Mouse (Mus musculus): ENCODE results near the gene Sema6c.

Gene Sema6c

DNA sequence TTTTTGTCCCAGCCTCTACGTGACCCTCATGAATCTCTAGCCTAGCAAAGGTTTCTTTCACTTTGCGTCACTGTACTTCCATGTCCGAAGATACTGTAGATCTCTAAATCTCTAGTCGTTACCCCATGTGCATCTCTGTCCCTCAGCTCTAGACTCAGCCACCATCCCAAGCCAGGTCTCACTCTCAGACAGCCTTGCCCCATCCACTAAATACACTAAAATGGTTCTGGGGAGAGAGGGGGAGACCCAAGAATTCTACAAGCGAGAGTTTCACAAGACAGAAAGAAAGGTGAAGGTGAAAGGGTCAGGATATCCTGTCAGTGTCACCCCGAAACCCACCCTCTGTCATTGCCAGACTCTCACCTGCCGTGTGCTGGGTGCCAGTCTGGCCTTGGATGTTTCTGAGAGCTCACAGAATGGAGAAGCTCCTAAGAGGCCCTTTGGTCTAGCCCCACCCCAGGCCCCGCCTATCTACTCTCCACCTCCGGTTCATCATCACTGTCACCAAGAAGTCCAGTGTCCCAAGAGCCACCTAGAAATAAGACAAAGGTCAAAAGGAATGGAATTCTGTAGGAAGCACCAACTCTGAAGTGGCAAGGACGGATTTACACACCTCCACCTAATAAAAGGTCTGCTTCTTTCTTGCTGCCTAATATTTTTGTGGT, 18.2 kb upstream of the Sema6c start, which contains the start of gene Tnfaip8l2:
Gene Tnfaip8l2 (minus strand): TSS at position 409 of the 665 bp plus-strand sequence.
- no peak for DNase-seq (ENCODE audit: extremely low read depth, low read depth, low spot score)

DNA sequence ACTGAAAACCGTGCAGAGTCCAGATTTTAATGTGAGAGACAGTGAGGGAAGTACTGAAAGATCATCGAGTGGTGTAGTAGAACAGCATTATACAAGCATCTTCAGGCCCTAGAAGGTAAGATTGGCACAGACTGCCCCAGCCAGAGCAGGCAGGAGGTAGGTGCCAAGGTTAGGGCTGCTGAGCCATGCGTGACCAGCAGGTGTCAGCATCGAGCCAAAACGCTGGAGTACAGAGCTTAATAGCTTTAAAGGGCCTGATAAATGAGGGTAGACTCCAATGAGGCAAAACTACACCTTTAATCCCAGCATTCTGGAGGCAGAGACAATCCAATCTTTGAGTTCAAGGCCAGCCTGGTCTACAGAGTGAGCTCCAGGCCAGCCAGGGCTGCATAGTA, 17.6 kb upstream of the Sema6c start:
- DNase-seq (ENCODE audit: extremely low read depth, low read depth, low spot score) = no peak

DNA sequence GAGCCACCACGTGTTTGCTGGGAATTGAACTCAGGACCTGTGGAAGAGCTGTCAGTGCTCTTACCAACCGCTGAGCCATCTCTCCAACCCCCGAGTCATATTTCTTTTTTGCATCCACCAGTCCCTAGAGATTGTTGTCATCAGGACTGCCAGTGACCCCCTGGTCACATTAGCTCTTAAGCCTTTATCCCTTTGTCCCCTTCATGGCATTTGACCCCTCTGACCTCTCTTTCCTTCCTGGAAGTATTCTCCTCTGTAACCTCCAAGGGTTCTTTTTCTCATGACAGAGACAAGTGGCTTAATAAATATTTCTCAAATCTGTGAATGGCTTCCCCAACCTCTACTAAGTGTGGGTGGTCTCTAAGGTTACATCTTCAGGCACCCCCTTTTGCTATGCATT, 12.3 kb upstream of the Sema6c start:
- DNase-seq (ENCODE audit: extremely low read depth, low read depth, low spot score) = no peak

DNA sequence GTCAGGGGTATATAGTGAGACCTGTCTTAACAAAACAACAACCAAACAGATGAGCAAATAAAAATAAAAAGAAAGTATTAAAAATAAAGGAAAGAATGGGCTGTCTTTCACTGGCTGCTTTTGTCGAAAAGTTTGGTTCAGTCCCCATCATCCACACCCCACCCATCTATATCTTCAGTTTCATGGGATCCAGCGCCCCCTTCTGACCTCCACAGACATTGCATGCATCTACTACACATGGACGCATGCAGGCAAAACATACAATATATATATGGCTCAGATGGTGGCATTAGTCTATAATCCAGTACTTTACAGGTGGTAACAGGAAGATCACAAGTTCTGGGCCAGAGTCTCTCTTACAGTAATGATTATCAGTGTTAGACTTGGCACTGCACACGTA, 6.4 kb upstream of the Sema6c start:
- no peak for DNase-seq (ENCODE audit: extremely low read depth, low read depth, low spot score)

DNA sequence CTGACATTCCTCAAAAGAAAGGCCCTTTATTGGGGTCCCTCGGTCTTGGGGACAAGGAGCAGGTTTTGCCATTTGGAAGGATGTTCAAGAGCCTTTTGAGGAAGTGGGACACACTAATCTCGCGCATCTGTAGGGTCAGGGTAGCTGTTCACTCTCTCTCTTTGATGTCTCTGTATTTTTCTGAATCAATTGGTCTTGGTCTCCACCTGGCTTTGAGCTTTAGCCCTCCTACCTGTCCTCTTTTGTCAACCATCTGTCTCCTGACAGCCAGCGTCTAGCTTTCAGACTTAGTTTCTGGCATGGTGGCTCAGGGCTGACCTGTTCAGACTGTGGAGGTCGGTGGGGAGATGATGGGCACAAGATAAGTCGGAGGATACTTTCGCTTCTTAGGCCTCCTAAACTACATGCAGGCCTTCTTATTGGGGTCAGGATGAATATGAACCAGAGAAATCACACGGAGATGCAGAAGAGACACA, 708 bp upstream of the Sema6c start:
- DNase-seq (ENCODE audit: extremely low read depth, low read depth, low spot score) = no peak

DNA sequence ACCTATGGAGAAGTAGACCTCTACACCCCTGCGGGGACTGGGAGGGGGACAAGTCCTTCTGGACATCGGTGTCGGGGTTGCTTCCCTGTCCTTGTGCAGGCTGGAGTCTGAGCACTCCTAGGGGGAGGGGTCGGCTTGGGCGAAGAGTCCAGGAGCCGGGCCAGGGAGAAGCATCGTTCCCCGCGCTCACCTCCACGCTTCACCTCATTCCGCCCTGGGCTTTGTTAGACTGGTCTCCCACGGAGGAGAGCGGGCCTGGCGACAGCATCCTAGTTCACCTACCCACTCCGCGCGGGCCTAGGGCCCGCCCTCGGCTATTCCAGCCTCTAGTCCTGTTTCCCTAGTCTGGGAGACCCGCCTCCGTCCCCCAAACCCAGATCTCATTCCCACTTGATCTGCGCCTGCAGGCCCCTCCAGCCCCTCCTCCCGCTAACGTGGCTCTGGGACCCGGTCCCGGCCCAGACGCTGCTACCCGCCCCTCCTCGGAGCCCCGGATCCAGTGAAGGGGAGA, 839 bp downstream of the Sema6c start:
- DNase-seq (ENCODE audit: extremely low read depth, low read depth, low spot score) = no peak

DNA sequence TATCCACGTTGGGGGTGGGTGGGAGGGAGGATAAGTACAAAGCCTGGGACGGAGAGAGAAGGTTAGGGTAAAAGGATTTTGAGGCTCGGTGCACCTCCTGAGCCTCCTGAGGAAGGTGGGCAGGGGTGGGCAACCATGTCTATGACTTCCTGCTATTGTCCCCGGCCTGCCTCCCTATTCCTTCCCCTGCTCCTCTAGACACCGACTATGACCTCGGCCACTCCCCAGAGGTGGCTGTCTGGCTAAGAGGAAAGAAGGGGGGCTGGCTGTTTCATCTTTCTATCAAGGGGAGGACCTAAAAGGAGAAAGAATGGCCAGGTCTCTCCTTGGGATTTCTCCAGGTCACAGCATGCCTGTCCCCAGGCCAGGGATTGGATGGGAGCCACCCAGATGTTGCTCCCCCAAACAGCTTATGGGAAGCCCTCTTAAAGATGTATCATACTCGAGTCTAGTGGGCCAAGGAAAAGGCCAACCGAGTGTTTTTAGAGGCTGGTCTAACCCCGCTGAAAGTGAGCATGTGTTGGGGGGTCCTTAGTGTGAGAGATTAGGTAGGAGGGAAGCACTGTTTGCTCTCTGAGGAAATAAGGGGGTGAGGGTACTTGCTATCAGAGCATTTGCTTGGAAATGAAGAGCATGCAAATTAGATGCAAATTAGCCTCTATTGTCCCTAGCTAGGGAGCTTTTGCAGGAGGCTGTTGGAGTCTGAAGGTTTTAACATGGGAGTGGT, 1.5 kb downstream of the Sema6c start:
- DNase-seq (ENCODE audit: extremely low read depth, low read depth, low spot score) = no peak

DNA sequence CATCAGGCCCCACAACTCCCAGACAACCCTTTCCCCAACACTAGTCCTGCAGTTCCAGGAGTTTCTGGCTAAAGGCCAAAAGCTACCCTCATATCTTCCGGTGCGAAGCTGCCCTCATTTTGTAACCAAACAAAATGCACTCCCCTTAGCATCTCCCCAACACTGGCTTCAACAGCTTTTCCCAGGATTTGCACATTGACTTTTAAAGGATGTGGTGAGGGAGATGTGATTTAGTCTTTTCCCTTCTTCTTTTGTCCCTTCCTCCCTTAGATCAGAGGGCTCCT, 2.0 kb downstream of the Sema6c start:
- no peak for DNase-seq (ENCODE audit: extremely low read depth, low read depth, low spot score)

DNA sequence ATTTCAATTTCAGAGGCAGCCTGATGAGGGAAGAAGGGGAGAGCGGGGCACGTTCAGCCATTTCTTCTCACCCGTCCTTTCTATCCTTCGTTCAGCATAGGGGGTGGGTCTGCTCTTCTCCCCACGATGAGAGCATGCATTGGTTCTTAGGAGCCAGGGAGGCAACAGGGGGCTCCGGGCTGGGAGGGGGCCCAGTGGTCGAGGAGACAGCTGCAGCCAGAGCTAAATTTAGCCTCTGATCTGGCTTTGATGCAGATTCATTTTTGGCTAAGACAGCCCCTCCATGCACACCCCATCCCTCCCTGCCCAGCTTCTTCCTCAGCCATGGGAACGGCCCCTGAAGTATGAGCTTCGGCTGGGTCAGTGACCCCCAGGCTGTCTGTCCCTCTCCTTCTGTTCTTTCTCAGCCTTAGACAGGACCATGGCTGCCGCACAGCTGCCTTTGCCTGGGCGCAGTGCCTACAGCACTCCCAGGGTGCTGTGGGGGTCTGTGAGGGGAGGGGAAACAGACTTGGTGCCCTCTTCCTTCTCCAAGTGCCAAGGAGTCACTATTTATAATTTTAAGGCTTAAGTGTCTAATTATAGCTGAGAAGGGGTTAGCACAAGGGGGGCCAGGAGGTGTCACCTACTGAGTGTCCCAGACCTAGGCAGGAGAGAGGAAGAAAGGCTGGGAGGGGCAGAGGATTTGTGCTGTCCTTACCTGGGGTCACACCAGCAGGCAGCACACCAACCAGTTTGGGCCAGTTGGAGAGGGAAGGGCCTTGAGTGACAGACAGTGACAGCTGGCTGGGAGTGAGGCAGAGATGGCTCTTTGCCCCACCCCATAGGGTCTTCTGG, 3.4 kb downstream of the Sema6c start:
- no peak for DNase-seq (ENCODE audit: extremely low read depth, low read depth, low spot score)

DNA sequence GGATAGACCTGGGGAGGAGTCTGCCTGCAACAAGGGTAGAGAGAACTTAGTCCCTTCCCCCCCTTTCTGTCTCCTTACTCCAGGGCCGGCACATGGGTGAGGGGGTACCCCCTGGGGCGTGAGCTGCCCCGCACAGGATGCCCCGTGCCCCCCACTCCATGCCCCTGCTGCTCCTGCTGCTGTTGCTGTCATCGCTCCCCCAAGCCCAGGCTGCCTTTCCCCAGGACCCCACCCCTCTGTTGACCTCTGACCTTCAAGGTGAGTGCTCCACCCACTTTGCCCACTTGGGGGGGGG, 3.9 kb downstream of the Sema6c start:
- no peak for DNase-seq (ENCODE audit: extremely low read depth, low read depth, low spot score)

DNA sequence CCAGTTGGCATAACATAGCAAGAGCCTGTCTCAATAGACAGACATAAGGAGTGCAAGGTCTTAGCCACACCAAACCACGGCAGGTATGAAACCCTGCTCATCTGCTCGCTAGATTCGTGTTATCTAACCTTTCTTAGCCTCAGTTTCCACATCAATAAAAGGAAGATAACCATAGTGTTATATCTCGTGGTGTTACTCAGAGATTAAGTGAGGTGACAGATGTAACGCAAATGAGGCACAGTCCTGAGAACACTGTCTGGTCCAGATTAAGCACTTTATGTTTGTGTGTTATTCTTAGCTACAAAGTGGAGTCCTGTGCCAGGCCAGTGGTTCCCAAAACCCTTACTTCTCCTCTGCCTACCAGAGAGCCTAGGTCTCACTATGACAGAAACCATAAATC, 4.6 kb downstream of the Sema6c start:
- DNase-seq (ENCODE audit: extremely low read depth, low read depth, low spot score) = no peak

DNA sequence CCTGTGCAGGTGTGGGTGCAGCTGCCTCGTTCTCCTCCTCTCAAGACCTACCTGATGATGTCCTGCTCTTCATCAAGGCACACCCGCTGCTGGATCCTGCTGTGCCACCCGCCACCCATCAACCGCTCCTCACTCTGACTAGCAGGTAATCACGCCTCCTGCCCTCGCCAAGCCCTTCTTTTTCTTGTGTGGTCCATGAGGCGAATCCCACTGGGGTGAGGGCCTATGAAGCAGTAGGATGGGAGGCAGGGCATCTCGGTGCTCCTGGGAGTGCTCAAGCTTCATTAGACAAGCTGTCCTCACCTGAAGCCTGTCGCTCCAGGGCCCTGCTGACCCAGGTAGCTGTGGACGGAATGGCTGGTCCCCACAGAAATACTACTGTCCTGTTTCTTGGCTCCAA, 9.7 kb downstream of the Sema6c start:
- no peak for DNase-seq (ENCODE audit: extremely low read depth, low read depth, low spot score)

DNA sequence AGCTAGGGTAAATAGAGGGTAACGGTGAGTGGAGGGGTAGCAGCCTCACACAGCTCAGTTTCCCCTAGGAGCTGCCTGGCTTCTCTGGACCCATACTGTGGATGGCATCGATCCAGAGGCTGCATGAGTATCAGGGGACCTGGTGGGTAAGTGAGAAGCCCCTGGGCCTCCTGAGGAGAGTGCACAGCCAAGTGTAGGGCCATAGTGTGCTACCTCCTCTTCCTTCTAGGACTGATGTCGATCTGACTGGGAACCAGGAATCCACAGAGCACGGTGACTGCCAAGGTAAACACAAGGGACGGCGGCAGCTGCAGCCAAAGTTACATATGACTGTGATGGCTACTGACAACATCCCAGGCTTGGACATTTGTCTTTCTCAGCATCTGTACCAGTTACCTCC, 10.8 kb downstream of the Sema6c start:
- DNase-seq (ENCODE audit: extremely low read depth, low read depth, low spot score) = no peak

DNA sequence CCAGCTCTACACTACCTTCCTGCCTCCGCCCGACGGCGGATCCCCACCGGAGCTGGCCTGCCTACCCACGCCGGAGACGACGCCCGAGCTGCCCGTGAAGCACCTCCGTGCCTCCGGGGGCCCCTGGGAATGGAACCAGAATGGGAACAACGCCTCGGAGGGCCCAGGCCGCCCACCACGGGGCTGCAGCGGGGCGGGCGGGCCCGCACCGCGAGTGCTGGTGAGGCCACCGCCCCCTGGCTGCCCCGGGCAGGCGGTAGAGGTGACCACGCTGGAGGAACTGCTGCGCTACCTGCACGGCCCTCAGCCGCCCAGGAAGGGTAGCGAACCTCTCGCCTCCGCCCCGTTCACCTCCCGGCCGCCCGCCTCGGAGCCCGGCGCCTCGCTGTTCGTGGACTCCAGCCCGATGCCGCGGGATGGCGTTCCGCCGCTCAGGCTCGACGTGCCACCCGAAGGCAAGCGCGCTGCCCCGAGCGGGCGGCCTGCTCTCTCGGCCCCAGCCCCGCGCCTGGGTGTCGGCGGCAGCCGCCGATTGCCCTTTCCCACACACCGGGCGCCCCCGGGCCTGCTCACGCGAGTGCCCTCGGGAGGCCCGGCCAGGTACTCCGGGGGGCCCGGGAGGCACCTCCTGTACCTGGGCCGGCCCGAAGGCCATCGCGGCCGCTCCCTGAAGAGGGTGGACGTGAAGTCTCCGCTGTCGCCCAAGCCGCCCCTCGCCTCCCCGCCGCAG, 12.4 kb downstream of the Sema6c start:
- no peak for DNase-seq (ENCODE audit: extremely low read depth, low read depth, low spot score)

DNA sequence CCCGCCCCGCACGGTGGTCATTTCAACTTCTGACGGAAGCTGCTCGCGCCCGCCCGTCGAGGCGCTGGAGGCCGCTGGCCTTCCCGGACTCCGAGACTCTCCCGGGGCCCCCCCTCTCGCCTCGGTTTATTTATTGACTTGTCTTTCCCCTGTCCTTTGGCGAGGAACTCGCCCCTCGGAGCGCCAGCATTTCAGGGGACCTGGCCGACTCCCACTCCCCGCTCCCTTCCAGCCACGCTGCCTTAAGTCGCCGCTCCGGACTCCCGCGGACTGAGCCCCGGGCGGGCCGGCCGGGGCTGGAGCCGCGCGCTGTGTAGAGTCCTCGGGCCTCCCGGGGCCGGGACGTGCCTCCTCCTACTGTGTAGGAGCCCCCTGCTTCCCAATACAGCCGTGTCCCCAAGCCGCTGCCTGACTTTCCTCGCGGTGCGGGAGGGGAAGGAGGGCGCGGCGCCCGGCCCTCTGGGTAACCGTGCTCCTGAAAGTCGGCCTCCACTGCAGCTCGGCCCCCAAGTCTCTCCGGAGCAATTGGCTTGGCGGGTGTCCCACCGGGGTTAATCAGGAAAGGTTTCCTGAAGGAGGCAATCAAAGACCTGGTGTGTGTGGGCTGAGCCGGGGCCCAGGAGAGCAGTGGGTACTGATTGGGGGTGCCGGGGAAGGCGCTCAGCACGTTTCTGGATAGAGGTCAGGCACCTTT, 13.1 kb downstream of the Sema6c start:
- no peak for DNase-seq (ENCODE audit: extremely low read depth, low read depth, low spot score)

DNA sequence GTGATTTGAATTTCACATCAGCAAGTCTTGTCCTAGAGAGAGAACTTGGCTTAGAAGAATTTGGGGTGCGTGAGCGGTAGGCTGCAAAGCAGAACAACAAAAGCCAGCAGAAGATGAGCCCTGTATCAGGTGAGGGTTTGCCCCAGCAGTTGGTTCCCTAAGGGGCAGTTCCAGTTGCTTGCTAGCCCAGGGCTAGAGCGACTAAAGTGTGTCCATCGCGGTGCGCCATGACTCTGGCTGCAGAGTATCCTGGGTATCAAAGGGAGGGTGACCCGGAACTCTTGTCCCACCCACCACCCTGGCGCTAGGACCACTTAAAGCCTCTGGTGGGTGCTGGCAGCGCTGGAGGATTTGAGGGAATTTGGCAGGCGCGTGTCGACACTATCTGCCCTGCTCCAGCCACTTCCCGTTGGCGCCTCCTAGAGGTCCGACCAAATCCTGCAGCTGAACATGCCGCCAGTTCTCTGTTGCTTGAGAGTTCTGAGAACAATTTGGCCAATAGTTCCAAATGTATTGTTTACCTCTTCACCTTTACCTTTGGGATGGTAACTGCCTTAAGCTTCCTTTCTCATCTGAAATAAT, 13.8 kb downstream of the Sema6c start:
- no peak for DNase-seq (ENCODE audit: extremely low read depth, low read depth, low spot score)

DNA sequence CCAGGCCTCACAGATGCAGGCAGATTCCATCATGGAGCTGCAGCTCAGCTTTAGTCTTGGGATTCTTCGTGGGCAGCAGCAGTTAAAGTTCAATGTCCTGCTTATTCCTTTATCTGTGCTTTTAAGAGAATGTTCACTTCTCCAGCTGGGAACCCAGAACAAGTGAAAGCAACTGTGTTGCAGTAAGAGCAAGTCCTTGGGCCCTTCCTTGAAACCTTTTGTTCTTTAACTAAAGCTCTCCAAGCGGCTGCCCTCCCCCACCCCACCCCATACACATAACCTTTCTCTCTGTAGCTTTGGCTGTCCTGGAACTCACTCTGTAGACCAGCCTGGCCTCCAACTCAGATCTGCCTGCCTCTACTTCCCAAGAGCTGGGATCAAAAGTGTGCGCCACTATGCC, 16.2 kb downstream of the Sema6c start:
- no peak for DNase-seq (ENCODE audit: extremely low read depth, low read depth, low spot score)

DNA sequence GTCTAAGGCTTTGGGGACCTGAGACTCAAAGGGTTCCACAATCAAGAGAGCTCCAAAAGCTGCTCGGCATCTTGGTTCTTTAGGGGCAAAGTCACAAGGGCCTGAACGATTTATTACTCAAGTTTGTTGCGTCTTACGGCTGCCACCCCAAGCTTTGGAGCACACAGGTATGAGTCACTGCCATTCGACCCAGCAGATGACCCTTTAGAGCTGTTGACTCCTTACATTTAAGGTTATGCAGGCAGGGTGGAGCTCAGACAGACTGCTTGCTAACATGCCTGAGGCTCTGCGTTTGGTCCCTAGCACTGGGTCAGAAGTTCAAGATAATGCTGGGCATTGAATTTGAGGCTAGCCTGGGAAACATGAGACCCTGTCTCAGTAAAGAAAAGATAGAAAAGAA, 17.3 kb downstream of the Sema6c start:
- DNase-seq (ENCODE audit: extremely low read depth, low read depth, low spot score) = no peak

DNA sequence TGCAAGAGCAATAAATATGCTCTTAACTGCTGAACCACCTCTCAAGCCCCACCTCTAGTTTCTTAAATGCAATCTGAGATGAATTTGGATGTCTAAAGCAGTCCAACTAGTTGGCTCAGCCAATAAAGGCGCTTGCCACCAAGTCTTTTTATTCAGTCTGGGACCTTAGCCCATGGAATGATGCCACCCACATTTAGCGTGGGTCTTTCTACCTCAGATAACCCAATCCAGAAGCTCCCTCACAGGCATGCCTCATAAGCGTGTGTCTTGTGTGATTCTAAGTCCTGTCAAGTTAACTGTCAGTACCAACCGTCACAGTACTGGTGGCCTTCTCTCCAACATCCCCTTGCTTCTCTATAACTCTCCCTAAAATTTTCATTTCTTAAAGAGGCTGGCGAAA, 18.7 kb downstream of the Sema6c start:
- DNase-seq (ENCODE audit: extremely low read depth, low read depth, low spot score) = peak; percentile 56

DNA sequence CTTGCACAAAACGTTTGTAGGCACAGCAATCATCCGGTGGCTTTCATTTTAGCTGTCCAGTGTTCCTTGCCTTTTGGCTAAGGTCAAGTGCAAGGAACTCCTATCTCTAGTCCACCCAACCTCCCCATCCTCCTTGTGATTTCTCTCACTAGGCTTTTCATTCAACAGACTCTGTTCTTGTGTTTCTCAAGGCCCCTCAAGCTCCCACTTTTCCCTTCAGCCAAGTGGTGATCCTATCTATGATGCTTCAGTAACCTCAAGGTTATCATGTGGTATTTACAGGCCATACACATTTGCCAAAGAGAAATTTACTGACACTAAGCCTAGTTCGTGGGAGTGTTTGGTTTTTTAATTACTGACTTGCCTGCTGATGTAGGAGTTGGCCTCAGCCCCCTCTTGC, 19.6 kb downstream of the Sema6c start:
- no peak for DNase-seq (ENCODE audit: extremely low read depth, low read depth, low spot score)

Measured in fat pad, adult 2 months (tissue).